Mouse (Mus musculus) frontal cortex, adult (tissue): Measurements from ENCODE around the gene Serpinb3c.
"Not testable (repeated sequence)": the region's sequence is repeated elsewhere in the genome, so short reads cannot be mapped to it uniquely, and the experiment has no call there.

Source experiments
- ATAC-seq: cut with Nextera tagmentation; 2 replicates; pipeline ENCODE4 v1.9.2; 2017; ENCODE audit warnings: mild to moderate bottlenecking, moderate library complexity, mixed read lengths; ENCODE audit not compliant: low TSS enrichment

Gene Serpinb3c

GRCm38 (mm10) chr1:107278261-107278660 lies at the start of gene Serpinb3c, which contains the start of gene Serpinb3b:
Gene Serpinb3c (minus strand): TSS chr1:107278371.
Gene Serpinb3b (minus strand): TSS chr1:107278361.
- not testable (repeated sequence) for ATAC-seq

GRCm38 (mm10) chr1:107243170-107243569 lies 35.0 kb downstream of the Serpinb3c start:
- peak; percentile 88 for ATAC-seq
